Mouse (Mus musculus) cortical plate, adult 2 months (tissue): ENCODE measurements around the gene Ccdc102a.

ENCODE experiments used
- CTCF ChIP-seq: fragments of 200-500 bp; IDR thresholded peaks from 2 replicates; pipeline ENCODE4 v1.5.1; 2011; ENCODE audit warnings: mild to moderate bottlenecking, control low read depth, low read length; ENCODE audit not compliant: insufficient read depth; ENCODE audit errors: extremely low read depth
- POLR2A ChIP-seq: fragments of 200-500 bp; IDR thresholded peaks from 2 replicates; pipeline ENCODE4 v1.6.1; 2011; ENCODE audit warnings: mild to moderate bottlenecking, low read length, control low read depth; ENCODE audit not compliant: insufficient read depth; ENCODE audit errors: extremely low read depth

DNA sequence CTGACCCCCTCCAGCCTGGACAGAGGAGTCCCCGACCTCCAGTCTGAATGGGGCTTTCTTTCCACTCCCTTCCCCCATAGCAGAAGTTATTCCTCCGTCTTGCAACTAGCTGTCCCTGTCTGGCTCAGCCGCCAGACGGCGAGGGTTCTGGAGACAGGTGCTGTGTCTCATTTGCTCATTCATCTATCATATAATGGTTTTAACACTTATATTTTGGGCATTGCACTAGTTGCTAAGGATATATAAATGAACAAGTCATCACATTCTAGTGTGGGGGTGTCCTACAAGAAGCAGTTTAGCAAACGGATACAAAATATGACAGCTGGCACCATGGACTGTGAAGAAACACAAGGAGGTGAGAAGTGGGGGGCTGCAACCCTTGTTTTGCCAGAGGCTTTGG, 27.3 kb upstream of the Ccdc102a start:
- TF ChIP-seq CTCF = no peak
- TF ChIP-seq POLR2A = no peak
